Mouse (Mus musculus) left cerebral cortex, adult 11 months (tissue): ENCODE results near the gene 1700008P02Rik.
"Not testable (repeated sequence)": the region's sequence is repeated elsewhere in the genome, so short reads cannot be mapped to it uniquely, and the experiment has no call there.

Experiments
- DNase-seq: peaks from one replicate; pipeline ENCODE4 v3.0.0; 2022; ENCODE audit warnings: low spot score

Gene 1700008P02Rik

GRCm38 (mm10) chr3:6620343-6620742, at the start of gene 1700008P02Rik:
Gene 1700008P02Rik, minus strand, starts transcription at chr3:6620443.
- DNase-seq: no peak

- DNase-seq: no peak
Measured at GRCm38 (mm10) chr3:6649411-6649810, 29.2 kb upstream of the 1700008P02Rik start.

- DNase-seq: not testable (repeated sequence)
Measured at GRCm38 (mm10) chr3:6638151-6638550, 17.9 kb upstream of the 1700008P02Rik start.

GRCm38 (mm10) chr3:6634256-6634655, 14.0 kb upstream of the 1700008P02Rik start:
- DNase-seq: no peak

GRCm38 (mm10) chr3:6617881-6618280, 2.4 kb downstream of the 1700008P02Rik start:
- DNase-seq: no peak
